Mouse (Mus musculus): ENCODE data around the gene Actn4. TPM values are rescaled to one million over a fixed set of nuclear protein-coding genes. Genes with fewer than 3 reads are reported as not detected.

Actn4 gene
- polyA plus RNA-seq, 1 experiment = 173 TPM

- no peak for DNase-seq (ENCODE audit: low read depth)
- no peak for TF ChIP-seq CTCF (IDR thresholded peaks at IDR 0.05; ENCODE audit: borderline replicate concordance, extremely low read depth, insufficient read depth, insufficient read length)
- TF ChIP-seq POLR2A (IDR thresholded peaks at IDR 0.05; ENCODE audit: borderline replicate concordance, extremely low read depth, insufficient read depth, insufficient read length, poor library complexity, severe bottlenecking) = no peak
Observed at GRCm38 (mm10) chr7:28945416-28946270, 16.5 kb downstream of the Actn4 start.

- peak; percentile 82 for DNase-seq (ENCODE audit: low read depth)
Observed at GRCm38 (mm10) chr7:28944756-28945415, 17.3 kb downstream of the Actn4 start.

GRCm38 (mm10) chr7:28943451-28944180 is 18.5 kb downstream of the Actn4 start:
- TF ChIP-seq POLR2A (IDR thresholded peaks at IDR 0.05; ENCODE audit: borderline replicate concordance, extremely low read depth, insufficient read depth, insufficient read length, poor library complexity, severe bottlenecking) = no peak
- no peak for TF ChIP-seq CTCF (IDR thresholded peaks at IDR 0.05; ENCODE audit: borderline replicate concordance, extremely low read depth, insufficient read depth, insufficient read length)
- DNase-seq (ENCODE audit: low read depth) = no peak

More at GRCm38 (mm10) chr7:28944756-28945415, 17.3 kb downstream of the Actn4 start:
- TF ChIP-seq POLR2A (IDR thresholded peaks at IDR 0.05; ENCODE audit: borderline replicate concordance, extremely low read depth, insufficient read depth, insufficient read length, poor library complexity, severe bottlenecking) (no peak), CTCF (IDR thresholded peaks at IDR 0.05; ENCODE audit: borderline replicate concordance, extremely low read depth, insufficient read depth, insufficient read length) (no peak)

DNA sequence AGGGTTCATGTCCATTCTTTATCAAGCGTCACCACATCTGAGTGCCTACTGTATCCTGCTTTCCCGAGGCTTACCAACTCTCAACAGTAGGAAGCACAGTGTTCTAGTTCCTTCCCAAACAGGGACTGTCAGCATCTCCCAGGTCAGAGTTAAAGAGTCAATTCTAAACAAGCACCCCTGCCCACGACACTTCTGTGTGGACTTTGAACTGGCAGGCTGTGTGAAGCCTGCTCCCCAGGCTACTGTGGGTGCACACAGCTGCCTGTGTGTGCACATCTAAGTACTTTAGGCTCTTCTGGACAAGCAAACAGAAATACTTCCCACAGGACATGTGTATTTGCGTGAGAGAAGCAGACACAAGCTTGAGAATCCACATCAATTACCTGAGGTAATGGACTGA is 20.6 kb downstream of the Actn4 start:
- no peak for TF ChIP-seq POLR2A (IDR thresholded peaks at IDR 0.05; ENCODE audit: borderline replicate concordance, extremely low read depth, insufficient read depth, insufficient read length, poor library complexity, severe bottlenecking)
- TF ChIP-seq CTCF (IDR thresholded peaks at IDR 0.05; ENCODE audit: borderline replicate concordance, extremely low read depth, insufficient read depth, insufficient read length) = no peak
- no peak for DNase-seq (ENCODE audit: low read depth)

DNA sequence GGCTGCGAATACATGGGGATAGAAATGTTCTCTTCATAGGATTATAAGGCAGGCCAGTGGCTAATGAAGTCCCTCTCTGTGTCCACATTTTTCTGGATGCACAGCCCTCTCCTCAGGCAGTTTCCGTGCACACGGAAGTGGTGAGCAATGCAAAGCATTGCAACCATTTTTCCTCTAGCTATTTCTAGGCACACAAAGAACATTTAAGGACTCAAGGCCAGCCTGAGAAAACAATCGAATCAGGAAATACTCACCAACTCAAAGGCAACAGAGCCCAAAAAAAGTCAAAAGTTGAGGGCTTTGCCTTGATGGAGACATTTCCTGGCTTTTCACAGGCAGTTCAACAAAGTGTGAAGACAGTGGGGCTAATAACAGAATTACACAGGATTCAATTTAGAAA is 21.0 kb downstream of the Actn4 start:
- no peak for DNase-seq (ENCODE audit: low read depth)
- no peak for TF ChIP-seq CTCF (IDR thresholded peaks at IDR 0.05; ENCODE audit: borderline replicate concordance, extremely low read depth, insufficient read depth, insufficient read length)

DNA sequence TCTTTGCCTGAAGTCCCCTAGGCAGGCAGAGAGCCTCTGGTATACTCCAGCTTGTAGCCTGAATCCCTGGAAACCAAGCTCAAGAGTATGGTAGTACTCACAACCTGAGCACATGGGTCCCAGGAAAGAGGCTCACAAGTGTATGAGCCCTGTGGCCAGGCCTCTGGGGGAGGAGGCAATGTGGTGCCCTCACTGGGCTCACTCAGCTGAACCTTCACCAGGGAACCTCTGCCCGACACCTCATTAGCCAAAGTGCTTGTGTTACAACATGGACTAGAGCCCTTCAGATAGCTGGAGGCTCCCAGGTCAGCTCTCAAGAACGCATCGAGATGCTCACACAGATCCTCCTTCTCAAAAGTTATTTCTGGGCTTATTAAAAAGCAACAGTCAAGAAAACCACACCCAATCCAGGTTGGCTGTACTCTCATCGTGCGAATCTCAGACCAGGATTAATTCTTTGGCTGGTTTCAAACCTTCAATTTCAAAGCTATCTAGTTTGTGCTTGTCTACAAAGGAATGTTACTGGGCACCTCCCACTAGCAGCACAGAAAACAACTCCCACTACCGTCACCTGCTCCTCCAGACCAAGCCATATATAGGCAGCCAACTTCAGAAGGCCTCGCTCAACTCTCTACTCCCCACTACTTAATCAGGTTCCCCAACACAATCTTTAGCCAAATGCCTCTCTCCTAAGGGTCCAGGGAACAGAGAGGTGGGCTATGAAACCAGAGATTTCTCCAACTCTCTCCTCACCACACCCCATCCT is 22.5 kb downstream of the Actn4 start:
- TF ChIP-seq CTCF (IDR thresholded peaks at IDR 0.05; ENCODE audit: borderline replicate concordance, extremely low read depth, insufficient read depth, insufficient read length) (no peak), POLR2A (IDR thresholded peaks at IDR 0.05; ENCODE audit: borderline replicate concordance, extremely low read depth, insufficient read depth, insufficient read length, poor library complexity, severe bottlenecking) (no peak)

DNA sequence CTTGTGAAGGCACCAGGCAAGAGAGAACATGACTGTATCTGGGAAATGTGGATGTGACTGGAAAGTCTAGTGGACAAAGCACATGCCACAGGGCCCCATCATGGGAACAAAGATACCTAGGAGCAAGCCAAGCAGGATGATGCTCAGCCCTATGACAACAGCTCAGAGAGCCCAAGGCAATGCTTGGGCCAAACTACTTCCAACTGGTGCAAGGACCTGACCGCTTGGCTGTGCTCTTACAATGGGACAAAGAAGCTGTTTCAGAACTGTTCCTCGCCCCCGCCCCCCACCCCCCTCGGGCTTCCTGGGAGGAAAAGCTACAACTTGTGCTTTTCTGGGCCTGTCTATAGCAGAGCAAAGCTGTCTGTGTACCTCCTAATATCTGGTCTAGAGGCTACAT is 23.5 kb downstream of the Actn4 start:
- no peak for TF ChIP-seq POLR2A (IDR thresholded peaks at IDR 0.05; ENCODE audit: borderline replicate concordance, extremely low read depth, insufficient read depth, insufficient read length, poor library complexity, severe bottlenecking)
- TF ChIP-seq CTCF (IDR thresholded peaks at IDR 0.05; ENCODE audit: borderline replicate concordance, extremely low read depth, insufficient read depth, insufficient read length) = no peak

More for the DNA sequence above, 22.5 kb downstream of the Actn4 start:
- DNase-seq (ENCODE audit: low read depth) = no peak

DNA sequence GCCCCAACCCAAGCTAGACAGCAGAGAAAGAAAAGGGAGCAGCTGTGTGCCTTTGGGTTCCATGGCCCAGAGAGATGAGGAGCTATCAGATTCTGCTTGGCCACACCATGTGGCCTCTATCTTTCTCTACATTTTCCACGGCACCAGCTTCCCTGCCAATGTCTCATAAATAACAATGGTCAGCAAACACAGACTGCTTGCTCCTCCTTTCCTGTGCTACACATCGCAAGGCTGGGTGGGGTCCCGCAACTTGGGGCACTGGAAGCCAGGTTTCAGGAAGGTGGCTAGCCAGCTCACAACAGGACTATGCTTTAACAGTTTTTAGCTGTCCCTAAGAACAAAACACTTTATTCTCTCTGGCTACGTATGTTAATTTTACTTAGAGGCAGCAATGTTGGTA is 25.4 kb downstream of the Actn4 start:
- DNase-seq (ENCODE audit: low read depth) = no peak
- TF ChIP-seq CTCF (IDR thresholded peaks at IDR 0.05; ENCODE audit: borderline replicate concordance, extremely low read depth, insufficient read depth, insufficient read length) (no peak), POLR2A (IDR thresholded peaks at IDR 0.05; ENCODE audit: borderline replicate concordance, extremely low read depth, insufficient read depth, insufficient read length, poor library complexity, severe bottlenecking) (no peak)

More for the DNA sequence above, 23.5 kb downstream of the Actn4 start:
- no peak for DNase-seq (ENCODE audit: low read depth)

- TF ChIP-seq CTCF (IDR thresholded peaks at IDR 0.05; ENCODE audit: borderline replicate concordance, extremely low read depth, insufficient read depth, insufficient read length) = no peak
- no peak for TF ChIP-seq POLR2A (IDR thresholded peaks at IDR 0.05; ENCODE audit: borderline replicate concordance, extremely low read depth, insufficient read depth, insufficient read length, poor library complexity, severe bottlenecking)
- no peak for DNase-seq (ENCODE audit: low read depth)
Observed at GRCm38 (mm10) chr7:28933825-28934224, 28.3 kb downstream of the Actn4 start.

DNA sequence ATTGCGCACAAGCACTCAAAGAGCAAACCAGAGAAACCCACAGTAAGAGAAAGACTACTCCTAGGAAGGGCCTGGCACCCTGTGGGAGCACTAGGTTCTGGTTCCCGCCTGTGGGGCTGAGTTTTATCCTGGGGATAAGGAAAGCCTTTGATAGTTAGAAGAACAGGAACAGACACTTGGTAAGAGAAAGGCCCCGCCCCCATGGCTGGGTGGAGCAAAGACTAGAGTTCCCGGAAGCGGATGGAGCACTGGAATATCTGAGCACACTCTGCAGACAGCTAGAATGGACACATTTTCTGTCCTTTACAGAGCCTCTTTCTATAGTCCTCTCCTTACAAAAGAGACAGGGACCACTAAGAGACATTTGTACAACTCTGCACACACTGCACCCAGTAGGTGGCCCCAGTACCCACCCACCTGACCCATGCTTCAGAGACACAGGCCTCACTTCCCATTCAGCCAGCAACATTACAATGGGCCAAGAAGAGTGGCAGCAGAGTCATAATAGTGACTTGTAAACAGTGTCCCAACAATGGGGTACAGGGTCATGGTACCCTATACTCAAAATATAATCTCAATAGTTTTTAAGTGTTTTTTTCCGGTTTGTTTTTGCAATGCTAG is 29.6 kb downstream of the Actn4 start:
- no peak for DNase-seq (ENCODE audit: low read depth)
- no peak for TF ChIP-seq POLR2A (IDR thresholded peaks at IDR 0.05; ENCODE audit: borderline replicate concordance, extremely low read depth, insufficient read depth, insufficient read length, poor library complexity, severe bottlenecking)
- no peak for TF ChIP-seq CTCF (IDR thresholded peaks at IDR 0.05; ENCODE audit: borderline replicate concordance, extremely low read depth, insufficient read depth, insufficient read length)
